Mouse (Mus musculus) right cerebral cortex, adult 2 months (tissue): Measurements from ENCODE around the gene Taf10.

Experiments
- DNase-seq, 2 experiments: peaks; one replicate each; pipeline ENCODE4 v3.0.0; 2021 to 2022; ENCODE audit warnings: low spot score in 2 of 2

Gene Taf10

DNA sequence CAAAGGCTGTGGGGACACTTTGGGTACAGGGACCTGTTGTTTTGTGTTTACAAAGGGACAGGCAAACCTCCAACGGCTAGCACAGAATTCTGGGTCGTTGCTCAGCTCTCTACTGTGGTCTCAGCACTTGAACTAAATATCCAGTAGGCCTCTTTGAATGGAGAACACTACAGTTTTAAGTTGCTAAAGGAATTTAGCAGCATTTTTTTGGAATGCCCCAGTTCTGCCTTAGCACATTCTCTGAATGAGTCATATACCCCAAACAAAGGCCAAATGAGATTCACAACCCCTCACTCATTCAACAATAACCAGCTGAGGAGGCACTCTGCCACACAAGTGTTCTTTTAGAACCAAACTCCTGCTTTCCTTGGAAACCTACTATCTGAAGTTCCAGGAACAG, 22.2 kb downstream of the Taf10 start:
- DNase-seq = no peak

DNA sequence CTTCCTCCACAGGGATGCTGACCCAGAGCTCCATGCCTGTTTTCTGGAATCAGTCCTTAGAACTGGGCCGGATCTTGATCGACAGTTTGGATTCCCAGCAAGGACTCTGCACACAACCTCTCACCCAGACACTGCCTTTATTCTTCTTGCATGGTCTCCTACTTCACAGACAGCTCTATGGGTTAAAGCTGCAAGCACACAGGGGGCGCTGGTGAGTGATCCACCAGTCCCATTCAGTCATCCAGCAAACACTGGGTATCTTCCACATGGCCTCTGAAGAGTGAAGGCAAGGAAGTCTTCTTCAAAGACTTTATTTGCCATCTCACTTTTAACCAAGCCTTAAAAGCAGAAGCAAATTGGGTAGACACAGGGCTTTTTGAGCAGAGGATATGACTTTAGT, 28.8 kb downstream of the Taf10 start:
- DNase-seq = no peak

- no peak for DNase-seq
Measured at GRCm38 (mm10) chr7:105708733-105709132, 35.4 kb downstream of the Taf10 start.

DNA sequence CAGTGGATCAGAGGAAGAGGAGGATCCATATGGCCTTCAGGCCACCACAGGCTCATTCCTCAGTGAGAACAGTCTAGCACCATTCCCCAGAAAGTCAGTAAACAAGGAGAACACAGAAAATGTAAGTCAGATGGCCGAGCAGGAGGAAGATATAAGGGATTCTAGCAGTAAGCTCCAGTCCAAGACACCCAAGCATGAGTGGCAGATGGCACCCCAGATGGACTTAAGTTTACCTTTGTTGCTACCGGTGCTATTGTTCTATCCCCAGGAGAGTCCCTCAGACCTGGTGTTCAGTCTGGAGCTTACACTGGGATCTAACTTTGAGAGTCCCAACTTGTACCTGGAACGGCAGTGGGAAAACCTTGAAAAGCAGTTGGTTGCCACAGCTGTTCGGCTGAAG, 40.3 kb downstream of the Taf10 start:
- no peak for DNase-seq

GRCm38 (mm10) chr7:105703184-105703583, 41.0 kb downstream of the Taf10 start:
- peak; percentile 13 to 39 for DNase-seq

- DNase-seq = no peak
Measured at GRCm38 (mm10) chr7:105690875-105691274, 53.3 kb downstream of the Taf10 start.
